Mouse (Mus musculus) G1E (cell line): ENCODE data around the gene Srgap3.

Experiments used
- CTCF ChIP-seq: IDR thresholded peaks from 2 replicates; pipeline ENCODE4 v1.5.1; 2012; ENCODE audit warnings: low read depth, low read length, inconsistent platforms, mixed read lengths
- GATA1 ChIP-seq: IDR thresholded peaks from 2 replicates; pipeline ENCODE4 v1.6.1; 2012; ENCODE audit warnings: borderline replicate concordance, low read length, inconsistent platforms, mixed read lengths

DNA sequence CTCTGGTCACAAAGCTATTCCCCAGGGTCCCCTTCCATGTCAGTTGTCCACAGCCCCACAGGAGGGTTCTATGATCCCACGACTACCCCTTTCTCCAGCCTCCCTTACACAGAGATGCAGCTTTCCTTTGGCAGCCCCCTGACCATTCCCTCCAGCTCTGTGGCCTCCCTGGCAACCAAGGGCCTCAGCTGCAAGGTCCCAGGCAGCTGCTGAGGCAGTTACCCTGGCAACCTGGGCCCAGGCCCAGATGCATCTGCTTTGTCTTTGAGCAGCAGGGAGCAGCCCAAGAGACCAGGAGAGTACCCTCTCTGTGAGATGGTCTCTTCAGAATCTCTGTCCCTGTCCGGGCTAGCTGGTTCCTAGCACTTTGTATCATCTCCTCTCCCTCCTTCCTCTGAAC lies 108.2 kb downstream of the Srgap3 start:
- TF ChIP-seq CTCF (no peak), GATA1 (no peak)
